Mouse (Mus musculus) MEL (cell line): ENCODE results near the gene Prss21. TPM values are rescaled to one million over a fixed set of nuclear protein-coding genes. Genes with fewer than 3 reads are reported as not detected.

ENCODE experiments used
- DNase-seq: peaks from one replicate; pipeline ENCODE4 v3.0.0; 2011; ENCODE audit warnings: low read depth, low spot score
- H3K27ac ChIP-seq: 2 replicates; pipeline ENCODE4 v1.5.1; 2012; ENCODE audit warnings: low read depth, mild to moderate bottlenecking, control low read depth, low read length, moderate library complexity; ENCODE audit not compliant: control insufficient read depth
- H3K27me3 ChIP-seq, 2 experiments: fragments of 150-350 bp in 1 of 2; sonication (generic) in 1 of 2; 2 replicates each; pipeline ENCODE4 v1.6.1; 2012; ENCODE audit warnings: low read length in 2 of 2, mild to moderate bottlenecking in 2 of 2, improper control_type of control experiment in 1 of 2, moderate library complexity in 1 of 2; ENCODE audit not compliant: insufficient read depth in 2 of 2, control insufficient read depth in 1 of 2
- H3K36me3 ChIP-seq, 2 experiments: 2 replicates each; pipeline ENCODE4 v1.6.1; 2012 to 2014; ENCODE audit warnings: low read length in 2 of 2, improper control_type of control experiment in 1 of 2, inconsistent platforms in 1 of 2, mild to moderate bottlenecking in 1 of 2; ENCODE audit not compliant: insufficient read depth in 2 of 2, control insufficient read depth in 1 of 2
- H3K4me1 ChIP-seq, 2 experiments: fragments of 150-350 bp in 1 of 2; sonication (generic) in 1 of 2; 2 replicates each; pipeline ENCODE4 v1.6.1; 2012; ENCODE audit warnings: low read length in 2 of 2, improper control_type of control experiment in 1 of 2, mild to moderate bottlenecking in 1 of 2; ENCODE audit not compliant: insufficient read depth in 2 of 2, control insufficient read depth in 1 of 2
- H3K4me3 ChIP-seq, 2 experiments: fragments of 150-350 bp in 1 of 2; sonication (generic) in 1 of 2; 2 replicates each; pipeline ENCODE4 v1.5.1; 2012; ENCODE audit warnings: low read depth in 2 of 2, low read length in 2 of 2, mild to moderate bottlenecking in 2 of 2, moderate library complexity in 2 of 2, control low read depth in 1 of 2, improper control_type of control experiment in 1 of 2; ENCODE audit not compliant: control insufficient read depth in 1 of 2, insufficient read depth in 1 of 2
- H3K79me2 ChIP-seq: 2 replicates; pipeline ENCODE4 v1.6.1; 2012; ENCODE audit warnings: mild to moderate bottlenecking, low read length, moderate library complexity; ENCODE audit not compliant: control insufficient read depth, poor library complexity, insufficient read depth
- H3K9ac ChIP-seq: 2 replicates; pipeline ENCODE4 v1.6.1; 2012; ENCODE audit warnings: low read depth, mild to moderate bottlenecking, control low read depth, low read length, moderate library complexity; ENCODE audit not compliant: control insufficient read depth, poor library complexity, severe bottlenecking
- H3K9me3 ChIP-seq: fragments of 150-350 bp; sonication (generic); replicated peaks from 2 replicates; pipeline ENCODE4 v1.6.1; 2012; ENCODE audit warnings: mild to moderate bottlenecking, low read length, improper control_type of control experiment, moderate library complexity; ENCODE audit not compliant: insufficient read depth
- CHD2 ChIP-seq: IDR thresholded peaks from 2 replicates; pipeline ENCODE4 v1.6.1; 2011; ENCODE audit warnings: low read length, improper control_type of control experiment
- CTCF ChIP-seq, 3 experiments: IDR thresholded peaks in 2 of 3; conservative IDR thresholded peaks in 1 of 3; 2 replicates each; pipeline ENCODE4 v1.5.1; 2011 to 2012; ENCODE audit warnings: low read length in 3 of 3, low read depth in 2 of 3, mild to moderate bottlenecking in 2 of 3, improper control_type of control experiment in 1 of 3, inconsistent platforms in 1 of 3, mixed read lengths in 1 of 3, moderate library complexity in 1 of 3; ENCODE audit not compliant: control insufficient read depth in 1 of 3, insufficient read depth in 1 of 3, poor library complexity in 1 of 3, severe bottlenecking in 1 of 3
- E2F4 ChIP-seq: IDR thresholded peaks from 2 replicates; pipeline ENCODE4 v1.6.1; 2011; ENCODE audit warnings: low read depth, low read length, improper control_type of control experiment, borderline replicate concordance
- ETS1 ChIP-seq: IDR thresholded peaks from 2 replicates; pipeline ENCODE4 v1.6.1; 2012; ENCODE audit warnings: low read depth, mild to moderate bottlenecking, inconsistent platforms, low read length, improper control_type of control experiment, moderate library complexity
- GABPA ChIP-seq: IDR thresholded peaks from 2 replicates; pipeline ENCODE4 v1.6.1; 2012; ENCODE audit warnings: low read depth, mild to moderate bottlenecking, inconsistent platforms, low read length, improper control_type of control experiment, moderate library complexity
- GATA1 ChIP-seq: IDR thresholded peaks from 2 replicates; pipeline ENCODE4 v1.6.1; 2011; ENCODE audit warnings: low read depth, low read length, improper control_type of control experiment
- JUND ChIP-seq: IDR thresholded peaks from 2 replicates; pipeline ENCODE4 v1.6.1; 2011; ENCODE audit warnings: low read depth, mild to moderate bottlenecking, improper control_type of control experiment, low read length
- KAT2A ChIP-seq: conservative IDR thresholded peaks from 2 replicates; pipeline ENCODE4 v1.6.1; 2012; ENCODE audit warnings: low read depth, low read length, improper control_type of control experiment, inconsistent platforms
- MAFK ChIP-seq: IDR thresholded peaks from 2 replicates; pipeline ENCODE4 v1.6.1; 2011; ENCODE audit warnings: low read depth, mild to moderate bottlenecking, low read length, improper control_type of control experiment, borderline replicate concordance
- MAZ ChIP-seq: IDR thresholded peaks from 2 replicates; pipeline ENCODE4 v1.6.1; 2012; ENCODE audit warnings: low read depth, mild to moderate bottlenecking, inconsistent platforms, low read length, improper control_type of control experiment
- MXI1 ChIP-seq: IDR thresholded peaks from 2 replicates; pipeline ENCODE4 v1.6.1; 2011; ENCODE audit warnings: mild to moderate bottlenecking, low read depth, low read length, improper control_type of control experiment
- MYC ChIP-seq: IDR thresholded peaks from 2 replicates; pipeline ENCODE4 v1.6.1; 2011; ENCODE audit warnings: low read depth, mild to moderate bottlenecking, low read length, improper control_type of control experiment, moderate library complexity
- NRF1 ChIP-seq: IDR thresholded peaks from 2 replicates; pipeline ENCODE4 v1.6.1; 2014; ENCODE audit warnings: low read depth, mild to moderate bottlenecking, inconsistent platforms, low read length, improper control_type of control experiment, moderate library complexity; ENCODE audit not compliant: poor library complexity, insufficient read depth, severe bottlenecking
- POLR2A ChIP-seq, 2 experiments: IDR thresholded peaks; 2 replicates each; pipeline ENCODE4 v1.6.1; 2011 to 2012; ENCODE audit warnings: low read length in 2 of 2, mild to moderate bottlenecking in 2 of 2, control low read depth in 1 of 2, improper control_type of control experiment in 1 of 2, low read depth in 1 of 2, moderate library complexity in 1 of 2; ENCODE audit not compliant: control insufficient read depth in 1 of 2, insufficient read depth in 1 of 2, poor library complexity in 1 of 2
- RAD21 ChIP-seq: IDR thresholded peaks from 2 replicates; pipeline ENCODE4 v1.6.1; 2011; ENCODE audit warnings: mild to moderate bottlenecking, low read depth, low read length, improper control_type of control experiment
- RCOR1 ChIP-seq: IDR thresholded peaks from 2 replicates; pipeline ENCODE4 v1.6.1; 2012; ENCODE audit warnings: low read depth, mild to moderate bottlenecking, inconsistent platforms, low read length, improper control_type of control experiment
- SIN3A ChIP-seq: IDR thresholded peaks from 2 replicates; pipeline ENCODE4 v1.6.1; 2012; ENCODE audit warnings: low read length, improper control_type of control experiment, inconsistent platforms
- SMC3 ChIP-seq: IDR thresholded peaks from 2 replicates; pipeline ENCODE4 v1.6.1; 2011; ENCODE audit warnings: low read depth, low read length, improper control_type of control experiment
- TBP ChIP-seq: IDR thresholded peaks from 2 replicates; pipeline ENCODE4 v1.8.0; 2011; ENCODE audit warnings: low read depth, low read length, improper control_type of control experiment
- USF1 ChIP-seq: IDR thresholded peaks from 2 replicates; pipeline ENCODE4 v1.6.1; 2014; ENCODE audit warnings: low read depth, mild to moderate bottlenecking, inconsistent platforms, low read length, improper control_type of control experiment, moderate library complexity
- USF2 ChIP-seq, 2 experiments: IDR thresholded peaks; 2 replicates each; pipeline ENCODE4 v1.6.1; 2011 to 2012; ENCODE audit warnings: improper control_type of control experiment in 2 of 2, low read length in 2 of 2, borderline replicate concordance in 1 of 2, inconsistent platforms in 1 of 2, low read depth in 1 of 2, mild to moderate bottlenecking in 1 of 2; ENCODE audit not compliant: insufficient read depth in 1 of 2
- ZC3H11A ChIP-seq: IDR thresholded peaks from 2 replicates; pipeline ENCODE4 v1.6.1; 2012; ENCODE audit warnings: low read depth, mild to moderate bottlenecking, inconsistent platforms, low read length, improper control_type of control experiment
- ZKSCAN1 ChIP-seq: IDR thresholded peaks from 2 replicates; pipeline ENCODE4 v1.6.1; 2012; ENCODE audit warnings: low read depth, mild to moderate bottlenecking, inconsistent platforms, low read length, improper control_type of control experiment, moderate library complexity
- ZNF384 ChIP-seq: IDR thresholded peaks from 2 replicates; pipeline ENCODE4 v1.6.1; 2012; ENCODE audit warnings: low read depth, mild to moderate bottlenecking, inconsistent platforms, low read length, improper control_type of control experiment
- polyA plus RNA-seq, 2 experiments: library from polyadenylated mRNA; stranded (reverse) in 1 of 2; unstranded in 1 of 2; fragments of >175 nt in 1 of 2; fragments of >200 nt in 1 of 2; gene quantifications; 2 replicates each; pipeline versions ENCODE4 v1.2.1 to v1.2.4; 2012; ENCODE audit warnings: low replicate concordance in 2 of 2, low read depth in 1 of 2; ENCODE audit not compliant: insufficient read length in 2 of 2, insufficient read depth in 1 of 2, missing spikeins in 1 of 2
- total RNA-seq: library from RNA; depleted of rRNA; stranded (reverse); fragments of 300-350 nt; gene quantifications from 2 replicates; pipeline ENCODE4 v1.2.3, GENCODE M21; 2012

Prss21 gene
- total and polyA plus RNA-seq, 3 experiments, result not detected

GRCm38 (mm10) chr17:23829064-23829619 is 38.7 kb upstream of the Prss21 start, which contains the start of gene Elob (continued):
- TF ChIP-seq NRF1 (peak; percentile 59), ZKSCAN1 (no peak), ETS1 (no peak), MAZ (peak; percentile 42; the same call in 1 of the 2 replicates), ZC3H11A (peak; percentile 82), CHD2 (no peak), GATA1 (no peak), SIN3A (no peak; the same call in 1 of the 2 replicates), MYC (no peak; the same call in 1 of the 2 replicates), TBP (no peak), MAFK (no peak), CTCF (IDR thresholded peaks at IDR 0.05 in 2 of 3, conservative IDR thresholded peaks at IDR 0.05 in 1 of 3; ENCODE audit: control insufficient read depth in 1 of 3, insufficient read depth in 1 of 3, low read depth in 2 of 3, low read length in 3 of 3, poor library complexity in 1 of 3, severe bottlenecking in 1 of 3) (peak; percentile 59 to 69 (median 65)), JUND (no peak), SMC3 (peak; percentile 33), KAT2A (no peak; the same call in 1 of the 2 replicates), POLR2A (IDR thresholded peaks at IDR 0.05; ENCODE audit: control insufficient read depth in 1 of 2, insufficient read depth in 1 of 2, low read depth in 1 of 2, low read length in 2 of 2, poor library complexity in 1 of 2) (peak; percentile 38 to 77; a peak in 2 of 4 replicates)

- Histone ChIP-seq H3K9me3 (no peaks in the 10 kb centered on the region), H3K27ac (no peak overlapping the region), H3K9ac (no peak overlapping the region), H3K27me3 (no peaks in the 10 kb centered on the region), H3K4me3 (no peak overlapping the region), H3K79me2 (peaks cover 17% of the 10 kb centered on the region), H3K36me3 (peaks cover 3 to 19% of the 10 kb centered on the region in 2 experiments; a peak in 3 of 4 replicates), H3K4me1 (peaks cover 5 to 18% of the 10 kb centered on the region in 2 experiments; a peak in 3 of 4 replicates)
- TF ChIP-seq ZNF384 (peak; percentile 91), CHD2 (no peak)
- DNase-seq, result peak; percentile 24
Measured at GRCm38 (mm10) chr17:23831201-23831600, 36.7 kb upstream of the Prss21 start.

GRCm38 (mm10) chr17:23836006-23836575 is 31.8 kb upstream of the Prss21 start, which contains the start of gene Prss33:
Prss33 (minus strand) TSS chr17:23836056.
- no peak for TF ChIP-seq SIN3A
- no peak for TF ChIP-seq USF2 (IDR thresholded peaks at IDR 0.05; ENCODE audit: borderline replicate concordance in 1 of 2, insufficient read depth in 1 of 2, low read depth in 1 of 2, low read length in 2 of 2)
- no peak for TF ChIP-seq USF1
- TF ChIP-seq MAFK, result no peak
- TF ChIP-seq MAZ, result no peak
- TF ChIP-seq GABPA, result no peak
- TF ChIP-seq RCOR1, result no peak
- TF ChIP-seq RAD21, result no peak
- TF ChIP-seq KAT2A, result no peak
- TF ChIP-seq ZKSCAN1, result no peak
- TF ChIP-seq E2F4, result no peak
- TF ChIP-seq MYC, result no peak
- TF ChIP-seq MXI1, result no peak
- Histone ChIP-seq H3K79me2 (no peaks in the 10 kb centered on the region), H3K27me3 (no peaks in the 10 kb centered on the region), H3K9me3 (no peaks in the 10 kb centered on the region), H3K9ac (no peak within 1 kb of the TSS), H3K4me3 (no peak within 1 kb of the TSS), H3K27ac (no peak within 1 kb of the TSS), H3K4me1 (peaks cover 0 to 4% of the 10 kb centered on the region in 2 experiments; a peak in 2 of 4 replicates), H3K36me3 (peaks cover 0 to 1% of the 10 kb centered on the region in 2 experiments; a peak in 1 of 4 replicates)
- DNase-seq, result no peak
